Mouse (Mus musculus): Measurements from ENCODE around the gene Pde3a.
"Not testable (repeated sequence)": the region's sequence is repeated elsewhere in the genome, so short reads cannot be mapped to it uniquely, and the experiment has no call there.

DNA sequence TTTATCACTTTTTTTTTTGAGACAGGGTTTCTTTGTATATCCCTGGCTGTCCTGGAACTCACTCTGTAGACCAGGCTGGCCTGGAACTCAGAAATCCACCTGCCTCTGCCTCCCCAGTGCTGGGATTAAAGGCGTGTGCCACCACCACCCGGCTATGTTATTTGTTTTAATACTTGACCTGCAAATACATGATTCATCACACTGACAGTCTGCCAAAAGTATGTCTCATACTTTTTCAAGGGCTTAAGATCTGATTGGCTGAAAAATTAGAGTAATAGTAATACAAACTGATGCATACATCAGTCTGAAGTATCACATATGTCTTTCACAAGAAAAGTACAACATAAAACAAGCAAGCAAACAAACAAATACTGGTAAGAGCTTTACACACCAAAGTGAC lies 78.1 kb downstream of the Pde3a start:
- not testable (repeated sequence) for TF ChIP-seq CTCF (IDR thresholded peaks at IDR 0.05); POLR2A (IDR thresholded peaks at IDR 0.05; ENCODE audit: insufficient read depth, low read depth, low read length); EP300 (IDR thresholded peaks at IDR 0.05; ENCODE audit: insufficient read depth, low read depth, low read length)
